Mouse (Mus musculus): Measurements from ENCODE around the gene Dusp1. TPM values are rescaled to one million over a fixed set of nuclear protein-coding genes. Genes with fewer than 3 reads are reported as not detected.

Gene Dusp1
- total and polyA plus RNA-seq, 3 experiments: 3.5 to 9.9 (median 5.6) TPM

- TF ChIP-seq RCOR1 (conservative IDR thresholded peaks at IDR 0.05; ENCODE audit: low read depth, low read length): 0 out of 2 replicates have a peak, but pooled peaks have one; percentile 26
- peak; percentile 70; the same call in 1 of the 2 replicates for TF ChIP-seq MXI1 (IDR thresholded peaks at IDR 0.05; ENCODE audit: low read depth, low read length)
- no peak; the same call in 1 of the 2 replicates for TF ChIP-seq IRF4 (IDR thresholded peaks at IDR 0.05; ENCODE audit: low read depth, low read length)
- peak; percentile 68 for TF ChIP-seq NRF1 (IDR thresholded peaks at IDR 0.05; ENCODE audit: low read depth, low read length)
- no peak for TF ChIP-seq ZMIZ1 (IDR thresholded peaks at IDR 0.05; ENCODE audit: low read depth, low read length)
- TF ChIP-seq POLR2A (IDR thresholded peaks at IDR 0.05; ENCODE audit: low read depth, low read length): no peak
- TF ChIP-seq UBTF (IDR thresholded peaks at IDR 0.05; ENCODE audit: low read depth, low read length): peak; percentile 86
Observed at GRCm38 (mm10) chr17:26507966-26508344, 54.0 kb downstream of the Dusp1 start (continued).

- H3K4me3 ChIP-seq (replicated peaks in 1 of 3; ENCODE audit: low read depth in 2 of 3, low read length in 2 of 3, poor library complexity in 1 of 3): peak overlapping the region; percentile 61 to 78 (median 78)
- H3K9me3 ChIP-seq (replicated peaks; ENCODE audit: low read length): no peaks in the 10 kb centered on the region
- dilution Hi-C loops (cut with MboI; ENCODE audit: extremely low pct_ligation_motif_present, extremely low pct_unique_long_range_greater_than_20kb, low sequenced_read_pairs): no loop called here
- peak overlapping the region; percentile 74 for H3K9ac ChIP-seq (ENCODE audit: insufficient read depth, low read depth)
- in situ Hi-C loops (cut with MboI; ENCODE audit: low pct_ligation_motif_present, low pct_unique_long_range_greater_than_20kb, low sequenced_read_pairs): loop anchor here (5.0 kb wide), 2 partner anchors 40 to 130 kb away; no protein-coding TSS in a partner anchor
- no peaks in the 10 kb centered on the region for H3K27me3 ChIP-seq (replicated peaks)
- TF ChIP-seq MXI1 (IDR thresholded peaks at IDR 0.05; ENCODE audit: low read depth, low read length) (0 out of 2 replicates have a peak, but pooled peaks have one; percentile 39), POLR2A (IDR thresholded peaks at IDR 0.05; ENCODE audit: low read depth, low read length) (no peak)
- H3K4me2 ChIP-seq (ENCODE audit: insufficient read depth, low read depth, poor library complexity, severe bottlenecking): peak overlapping the region; percentile 65
- peaks cover 6% of the 10 kb centered on the region; the same call in 1 of the 2 replicates for H3K79me2 ChIP-seq (replicated peaks; ENCODE audit: control insufficient read depth, extremely low read depth, insufficient read depth, poor library complexity, severe bottlenecking)
- H3K36me3 ChIP-seq (replicated peaks in 1 of 2; ENCODE audit: control insufficient read depth in 1 of 2, insufficient read depth in 1 of 2, low read length in 1 of 2): peaks cover 8 to 24% of the 10 kb centered on the region in 2 experiments
- DNase-seq (ENCODE audit: extremely low read depth): peak; percentile 28
- H3K4me1 ChIP-seq (ENCODE audit: control insufficient read depth in 1 of 2, insufficient read depth in 2 of 2): peaks cover 18 to 44% of the 10 kb centered on the region in 2 experiments
- peak overlapping the region; percentile 94 for H3K27ac ChIP-seq (ENCODE audit: insufficient read depth, low read depth)
Observed at GRCm38 (mm10) chr17:26506997-26507871, 54.7 kb downstream of the Dusp1 start.

GRCm38 (mm10) chr17:26506031-26506641 is 55.8 kb downstream of the Dusp1 start:
- peaks cover 6% of the 10 kb centered on the region for H3K79me2 ChIP-seq (replicated peaks; ENCODE audit: control insufficient read depth, extremely low read depth, insufficient read depth, poor library complexity, severe bottlenecking)
- dilution Hi-C loops (cut with MboI; ENCODE audit: extremely low pct_ligation_motif_present, extremely low pct_unique_long_range_greater_than_20kb, low sequenced_read_pairs) (no loop called here), in situ Hi-C loops (cut with MboI; ENCODE audit: low pct_ligation_motif_present, low pct_unique_long_range_greater_than_20kb, low sequenced_read_pairs) (loop anchor here (5.0 kb wide), 2 partner anchors 41 to 131 kb away; no protein-coding TSS in a partner anchor)
- no peak overlapping the region for H3K27ac ChIP-seq (ENCODE audit: insufficient read depth, low read depth)
- H3K9me3 ChIP-seq (replicated peaks; ENCODE audit: low read length): no peaks in the 10 kb centered on the region
- peaks cover 8 to 24% of the 10 kb centered on the region in 2 experiments for H3K36me3 ChIP-seq (replicated peaks in 1 of 2; ENCODE audit: control insufficient read depth in 1 of 2, insufficient read depth in 1 of 2, low read length in 1 of 2)
- no peak overlapping the region for H3K9ac ChIP-seq (ENCODE audit: insufficient read depth, low read depth)
- peaks cover 17 to 51% of the 10 kb centered on the region in 2 experiments for H3K4me1 ChIP-seq (ENCODE audit: control insufficient read depth in 1 of 2, insufficient read depth in 2 of 2)
- H3K4me2 ChIP-seq (ENCODE audit: insufficient read depth, low read depth, poor library complexity, severe bottlenecking): peak overlapping the region; percentile 65; the same call in 1 of the 2 replicates
- H3K27me3 ChIP-seq (replicated peaks): no peaks in the 10 kb centered on the region
- H3K4me3 ChIP-seq (replicated peaks in 1 of 3; ENCODE audit: low read depth in 2 of 3, low read length in 2 of 3, poor library complexity in 1 of 3): peak overlapping the region in 1 of 3 experiments; percentile 78
- TF ChIP-seq USF1 (IDR thresholded peaks at IDR 0.05; ENCODE audit: low read depth, low read length) (no peak), MYC (IDR thresholded peaks at IDR 0.05; ENCODE audit: low read depth, low read length) (no peak), ZC3H11A (IDR thresholded peaks at IDR 0.05; ENCODE audit: low read depth, low read length) (no peak), RCOR1 (conservative IDR thresholded peaks at IDR 0.05; ENCODE audit: low read depth, low read length) (no peak), ZMIZ1 (IDR thresholded peaks at IDR 0.05; ENCODE audit: low read depth, low read length) (no peak), USF2 (conservative IDR thresholded peaks at IDR 0.05; ENCODE audit: low read depth, low read length) (no peak), CTCF (conservative IDR thresholded peaks at IDR 0.05 in 1 of 2, IDR thresholded peaks at IDR 0.05 in 1 of 2; ENCODE audit: low read depth in 2 of 2, low read length in 2 of 2) (no peak), POLR2A (IDR thresholded peaks at IDR 0.05; ENCODE audit: low read depth, low read length) (no peak), MAX (IDR thresholded peaks at IDR 0.05; ENCODE audit: low read length) (no peak), NRF1 (IDR thresholded peaks at IDR 0.05; ENCODE audit: low read depth, low read length) (no peak), JUN (IDR thresholded peaks at IDR 0.05; ENCODE audit: insufficient read depth, low read depth, low read length) (no peak)
- DNase-seq (ENCODE audit: extremely low read depth): no peak
